Mouse (Mus musculus) neural tube, embryonic 11.5 days (tissue): Measurements from ENCODE around the gene Cpe. TPM values are rescaled to one million over a fixed set of nuclear protein-coding genes. Genes with fewer than 3 reads are reported as not detected.

Experiments used
- ATAC-seq: fragments of 200-750 bp; cut with Nextera tagmentation; 2 replicates; pipeline ENCODE4 v1.8.0; 2017; ENCODE audit warnings: moderate number of reproducible peaks, mild to moderate bottlenecking, moderate TSS enrichment, moderate library complexity; ENCODE audit not compliant: insufficient read depth, low FRiP score, low TSS enrichment
- DNase-seq: peaks from one replicate; pipeline ENCODE4 v3.0.0-alpha.2; 2015; ENCODE audit warnings: low spot score
- H3K27ac ChIP-seq: fragments of 300-500 bp; sonication (generic); 2 replicates; pipeline ENCODE4 v1.5.1; 2014; ENCODE audit warnings: low read depth, mild to moderate bottlenecking, low read length
- H3K27me3 ChIP-seq: fragments of 300-500 bp; sonication (generic); 2 replicates; pipeline ENCODE4 v1.6.1; 2014; ENCODE audit warnings: mild to moderate bottlenecking, low read length, mixed read lengths; ENCODE audit not compliant: control insufficient read depth, insufficient read depth
- H3K36me3 ChIP-seq: fragments of 300-500 bp; sonication (generic); 2 replicates; pipeline ENCODE4 v1.6.1; 2014; ENCODE audit warnings: mild to moderate bottlenecking, low read length, moderate library complexity, mixed read lengths; ENCODE audit not compliant: control insufficient read depth, insufficient read depth
- H3K4me1 ChIP-seq: fragments of 300-500 bp; sonication (generic); 2 replicates; pipeline ENCODE4 v1.6.1; 2014; ENCODE audit warnings: low read length, mixed read lengths; ENCODE audit not compliant: control insufficient read depth, insufficient read depth
- H3K4me2 ChIP-seq: fragments of 300-500 bp; sonication (generic); 2 replicates; pipeline ENCODE4 v1.6.1; 2014; ENCODE audit warnings: low read depth, mild to moderate bottlenecking, moderate library complexity
- H3K4me3 ChIP-seq: fragments of 300-500 bp; sonication (generic); 2 replicates; pipeline ENCODE4 v1.5.1; 2014; ENCODE audit warnings: low read depth, low read length
- H3K9ac ChIP-seq: fragments of 300-500 bp; sonication (generic); 2 replicates; pipeline ENCODE4 v1.6.1; 2014; ENCODE audit warnings: mild to moderate bottlenecking, low read length
- H3K9me3 ChIP-seq: fragments of 300-500 bp; sonication (generic); 2 replicates; pipeline ENCODE4 v1.6.1; 2016; ENCODE audit warnings: low read length; ENCODE audit not compliant: control insufficient read depth
- WGBS: fragments of 180-500 bp; shearing (Covaris S2); extraction: QIAGEN DNeasy Blood & Tissue Kit; methylation state at CpG from one replicate; pipeline ENCODE4 v1.1.7; 2014; 5-methylcytosine and 5-hydroxymethylcytosine counted together
- polyA plus RNA-seq: library from polyadenylated mRNA; unstranded; fragments of >200 nt; fragmentation: Nextera tagmentation; extraction: Ambion mirVana; gene quantifications from 2 replicates; pipeline ENCODE4 v1.2.1, GENCODE M21; 2014

Gene Cpe
- polyA plus RNA-seq, 1 experiment from 2014 or later, result 271 TPM

GRCm38 (mm10) chr8:64665563-64665962, 27.3 kb downstream of the Cpe start:
- 83% methylated on average over 3 of the region's 3 CpGs for WGBS
- H3K27me3 ChIP-seq, result no peaks in the 10 kb centered on the region
- H3K4me1 ChIP-seq, result no peaks in the 10 kb centered on the region
- no peaks in the 10 kb centered on the region for H3K9me3 ChIP-seq
- H3K36me3 ChIP-seq, result no peaks in the 10 kb centered on the region
- no peak overlapping the region for H3K4me2 ChIP-seq
- DNase-seq (no peak), ATAC-seq (no peak)
- no peak overlapping the region for H3K4me3 ChIP-seq
- no peak overlapping the region for H3K9ac ChIP-seq
- no peak overlapping the region for H3K27ac ChIP-seq

- Histone ChIP-seq H3K27ac (no peak overlapping the region), H3K27me3 (no peaks in the 10 kb centered on the region), H3K36me3 (no peaks in the 10 kb centered on the region), H3K4me2 (no peak overlapping the region), H3K9ac (no peak overlapping the region), H3K9me3 (no peaks in the 10 kb centered on the region), H3K4me3 (no peak overlapping the region), H3K4me1 (no peaks in the 10 kb centered on the region)
- DNase-seq (no peak), ATAC-seq (no peak)
- 71% methylated on average over 3 of the region's 3 CpGs for WGBS
These were observed 28.0 kb downstream of the Cpe start for GRCm38 (mm10) chr8:64664811-64665210.

- H3K27me3 ChIP-seq, result no peaks in the 10 kb centered on the region
These were observed 28.5 kb downstream of the Cpe start for GRCm38 (mm10) chr8:64664350-64664749.

GRCm38 (mm10) chr8:64659097-64659496, 33.8 kb downstream of the Cpe start:
- H3K9ac ChIP-seq, result no peak overlapping the region
- H3K27me3 ChIP-seq, result no peaks in the 10 kb centered on the region
- H3K4me3 ChIP-seq, result no peak overlapping the region
- H3K4me2 ChIP-seq, result no peak overlapping the region
- H3K9me3 ChIP-seq, result no peaks in the 10 kb centered on the region
- no peak overlapping the region for H3K27ac ChIP-seq
- H3K36me3 ChIP-seq, result no peaks in the 10 kb centered on the region
- no peaks in the 10 kb centered on the region for H3K4me1 ChIP-seq
- WGBS, result 83% methylated on average over 5 of the region's 5 CpGs
- DNase-seq (no peak), ATAC-seq (no peak)

More at GRCm38 (mm10) chr8:64664350-64664749, 28.5 kb downstream of the Cpe start:
- Histone ChIP-seq H3K36me3 (no peaks in the 10 kb centered on the region), H3K4me3 (no peak overlapping the region), H3K4me1 (no peaks in the 10 kb centered on the region), H3K4me2 (no peak overlapping the region), H3K9me3 (no peaks in the 10 kb centered on the region), H3K9ac (no peak overlapping the region), H3K27ac (no peak overlapping the region)
- DNase-seq (no peak), ATAC-seq (no peak)
- 60% methylated on average over 2 of the region's 2 CpGs for WGBS

- no peaks in the 10 kb centered on the region for H3K9me3 ChIP-seq
- no peak overlapping the region for H3K9ac ChIP-seq
- DNase-seq (no peak), ATAC-seq (no peak)
- no peak overlapping the region for H3K27ac ChIP-seq
- H3K4me1 ChIP-seq, result no peaks in the 10 kb centered on the region
- H3K36me3 ChIP-seq, result no peaks in the 10 kb centered on the region
- H3K4me3 ChIP-seq, result no peak overlapping the region
- 70% methylated on average over 4 of the region's 4 CpGs for WGBS
- no peaks in the 10 kb centered on the region for H3K27me3 ChIP-seq
- no peak overlapping the region for H3K4me2 ChIP-seq
These were observed 34.9 kb downstream of the Cpe start for GRCm38 (mm10) chr8:64657980-64658401.

GRCm38 (mm10) chr8:64657517-64657916, 35.3 kb downstream of the Cpe start:
- Histone ChIP-seq H3K4me2 (no peak overlapping the region), H3K4me1 (no peaks in the 10 kb centered on the region), H3K36me3 (no peaks in the 10 kb centered on the region), H3K27me3 (no peaks in the 10 kb centered on the region), H3K27ac (no peak overlapping the region), H3K9ac (no peak overlapping the region), H3K9me3 (no peaks in the 10 kb centered on the region), H3K4me3 (no peak overlapping the region)
- ATAC-seq, result no peak
- 27% methylated on average over 7 of the region's 7 CpGs for WGBS
- DNase-seq, result no peak

- ATAC-seq (no peak), DNase-seq (no peak)
- H3K4me3 ChIP-seq, result no peak overlapping the region
- no peaks in the 10 kb centered on the region for H3K27me3 ChIP-seq
- H3K36me3 ChIP-seq, result no peaks in the 10 kb centered on the region
- H3K27ac ChIP-seq, result no peak overlapping the region
- 92% methylated on average over 6 of the region's 6 CpGs for WGBS
- no peak overlapping the region for H3K4me2 ChIP-seq
- no peaks in the 10 kb centered on the region for H3K4me1 ChIP-seq
- no peak overlapping the region for H3K9ac ChIP-seq
- no peaks in the 10 kb centered on the region for H3K9me3 ChIP-seq
These were observed 37.0 kb downstream of the Cpe start for GRCm38 (mm10) chr8:64655887-64656286.

GRCm38 (mm10) chr8:64655087-64655486, 37.8 kb downstream of the Cpe start:
- Histone ChIP-seq H3K4me2 (no peak overlapping the region), H3K27ac (no peak overlapping the region), H3K4me1 (no peaks in the 10 kb centered on the region), H3K27me3 (no peaks in the 10 kb centered on the region), H3K9me3 (no peaks in the 10 kb centered on the region), H3K9ac (no peak overlapping the region), H3K36me3 (no peaks in the 10 kb centered on the region), H3K4me3 (no peak overlapping the region)
- DNase-seq (no peak), ATAC-seq (no peak)
- WGBS, result 89% methylated on average over 2 of the region's 2 CpGs

GRCm38 (mm10) chr8:64652285-64652684, 40.6 kb downstream of the Cpe start:
- no peak overlapping the region for H3K9ac ChIP-seq
- no peak for DNase-seq
- no peak overlapping the region for H3K4me2 ChIP-seq
- H3K4me1 ChIP-seq, result no peaks in the 10 kb centered on the region
- ATAC-seq, result no peak
- no peak overlapping the region for H3K4me3 ChIP-seq
- H3K27me3 ChIP-seq, result no peaks in the 10 kb centered on the region
- H3K36me3 ChIP-seq, result no peaks in the 10 kb centered on the region
- no peak overlapping the region for H3K27ac ChIP-seq
- no peaks in the 10 kb centered on the region for H3K9me3 ChIP-seq
